Mouse (Mus musculus) midbrain, embryonic 16.5 days (tissue): Measurements from ENCODE around the gene Zfp366. TPM values are rescaled to one million over a fixed set of nuclear protein-coding genes. Genes with fewer than 3 reads are reported as not detected.
A peak's percentile ranks its signal among the peaks of the same experiment; 100 is the strongest.
"Not testable (repeated sequence)": the region's sequence is repeated elsewhere in the genome, so short reads cannot be mapped to it uniquely, and the experiment has no call there.

Experiments used
- ATAC-seq: fragments of 200-750 bp; cut with Nextera tagmentation; 2 replicates; pipeline ENCODE4 v1.8.0; 2017; ENCODE audit warnings: moderate TSS enrichment
- H3K27ac ChIP-seq: fragments of 300-500 bp; sonication (generic); 2 replicates; pipeline ENCODE4 v1.5.1; 2014; ENCODE audit warnings: mild to moderate bottlenecking, low read length, mixed read lengths
- H3K27me3 ChIP-seq: fragments of 300-500 bp; sonication (generic); 2 replicates; pipeline ENCODE4 v1.6.1; 2014; ENCODE audit warnings: low read depth, low read length, mixed read lengths; ENCODE audit not compliant: control insufficient read depth, insufficient read depth
- H3K36me3 ChIP-seq: fragments of 300-500 bp; sonication (generic); 2 replicates; pipeline ENCODE4 v1.6.1; 2014; ENCODE audit warnings: mild to moderate bottlenecking, low read length, moderate library complexity, mixed read lengths; ENCODE audit not compliant: control insufficient read depth, insufficient read depth
- H3K4me1 ChIP-seq: fragments of 300-500 bp; sonication (generic); 2 replicates; pipeline ENCODE4 v1.6.1; 2014; ENCODE audit warnings: mild to moderate bottlenecking, low read length, mixed read lengths; ENCODE audit not compliant: control insufficient read depth, insufficient read depth
- H3K4me2 ChIP-seq: fragments of 300-500 bp; sonication (generic); 2 replicates; pipeline ENCODE4 v1.6.1; 2014; ENCODE audit warnings: mild to moderate bottlenecking, low read length, mixed read lengths
- H3K4me3 ChIP-seq: fragments of 300-500 bp; sonication (generic); 2 replicates; pipeline ENCODE4 v1.5.1; 2014; ENCODE audit warnings: low read depth, mild to moderate bottlenecking, low read length, moderate library complexity, mixed read lengths
- H3K9ac ChIP-seq: fragments of 300-500 bp; sonication (generic); 2 replicates; pipeline ENCODE4 v1.6.1; 2014; ENCODE audit warnings: low read depth, low read length, mixed read lengths
- H3K9me3 ChIP-seq: fragments of 300-500 bp; sonication (generic); replicated peaks from 2 replicates; pipeline ENCODE4 v1.6.1; 2014; ENCODE audit warnings: mild to moderate bottlenecking, low read length, mixed read lengths; ENCODE audit not compliant: control insufficient read depth, poor library complexity, severe bottlenecking
- WGBS: fragments of 180-500 bp; shearing (Covaris S2); extraction: QIAGEN DNeasy Blood & Tissue Kit; methylation state at CpG from one replicate; pipeline ENCODE4 v1.1.7; 2014; 5-methylcytosine and 5-hydroxymethylcytosine counted together
- polyA plus RNA-seq: library from polyadenylated mRNA; unstranded; fragments of >200 nt; fragmentation: Nextera tagmentation; extraction: Ambion mirVana; gene quantifications from 2 replicates; pipeline ENCODE4 v1.2.1, GENCODE M21; 2015

Zfp366 gene
- polyA plus RNA-seq, 1 experiment from 2014 or later: 0.85 TPM

GRCm38 (mm10) chr13:99157709-99158108 is 26.9 kb upstream of the Zfp366 start:
- Histone ChIP-seq H3K27ac (no peak overlapping the region), H3K4me2 (no peak overlapping the region), H3K4me3 (no peak overlapping the region), H3K9me3 (0 out of 2 replicates have a peak, but pooled peaks cover 2% of the 10 kb centered on the region), H3K9ac (no peak overlapping the region), H3K4me1 (no peaks in the 10 kb centered on the region), H3K27me3 (no peaks in the 10 kb centered on the region), H3K36me3 (no peaks in the 10 kb centered on the region)
- 96% methylated on average over 2 of the region's 2 CpGs for WGBS
- no peak for ATAC-seq

GRCm38 (mm10) chr13:99158773-99159172 is 25.9 kb upstream of the Zfp366 start:
- WGBS: 87% methylated on average over 3 of the region's 3 CpGs
- Histone ChIP-seq H3K4me3 (no peak overlapping the region), H3K27me3 (no peaks in the 10 kb centered on the region), H3K9me3 (0 out of 2 replicates have a peak, but pooled peaks cover 2% of the 10 kb centered on the region), H3K4me1 (peaks cover 5% of the 10 kb centered on the region), H3K27ac (no peak overlapping the region), H3K9ac (no peak overlapping the region), H3K36me3 (no peaks in the 10 kb centered on the region), H3K4me2 (no peak overlapping the region)
- no peak for ATAC-seq

GRCm38 (mm10) chr13:99163071-99163470 is 21.6 kb upstream of the Zfp366 start:
- no peak for ATAC-seq
- WGBS: 56% methylated on average over 4 of the region's 4 CpGs
- H3K4me3 ChIP-seq: no peak overlapping the region
- H3K27me3 ChIP-seq: no peaks in the 10 kb centered on the region
- H3K4me1 ChIP-seq: peaks cover 5% of the 10 kb centered on the region
- H3K4me2 ChIP-seq: no peak overlapping the region
- 0 out of 2 replicates have a peak overlapping the region, but pooled peaks have one; percentile 28 for H3K27ac ChIP-seq
- H3K9ac ChIP-seq: no peak overlapping the region
- no peaks in the 10 kb centered on the region for H3K36me3 ChIP-seq
- H3K9me3 ChIP-seq: no peaks in the 10 kb centered on the region

- Histone ChIP-seq H3K36me3 (no peaks in the 10 kb centered on the region), H3K9ac (no peak overlapping the region), H3K27me3 (no peaks in the 10 kb centered on the region), H3K4me3 (no peak overlapping the region), H3K4me1 (peaks cover 5% of the 10 kb centered on the region), H3K27ac (peak overlapping the region; percentile 28; the same call in 1 of the 2 replicates), H3K4me2 (no peak overlapping the region), H3K9me3 (no peaks in the 10 kb centered on the region)
- ATAC-seq: no peak
- 32% methylated on average over 10 of the region's 10 CpGs for WGBS
These were observed 20.9 kb upstream of the Zfp366 start for GRCm38 (mm10) chr13:99163521-99164359.

- no peak overlapping the region for H3K4me2 ChIP-seq
- H3K9ac ChIP-seq: no peak overlapping the region
- H3K27ac ChIP-seq: no peak overlapping the region
- H3K36me3 ChIP-seq: no peaks in the 10 kb centered on the region
- no peak for ATAC-seq
- H3K27me3 ChIP-seq: no peaks in the 10 kb centered on the region
- no peak overlapping the region for H3K4me3 ChIP-seq
- 61% methylated on average over 2 of the region's 2 CpGs for WGBS
- no peaks in the 10 kb centered on the region for H3K9me3 ChIP-seq
- peaks cover 5% of the 10 kb centered on the region for H3K4me1 ChIP-seq
These were observed 20.3 kb upstream of the Zfp366 start for GRCm38 (mm10) chr13:99164360-99164759.

- Histone ChIP-seq H3K27ac (no peak overlapping the region), H3K9ac (no peak overlapping the region), H3K9me3 (no peaks in the 10 kb centered on the region), H3K4me1 (0 out of 2 replicates have a peak, but pooled peaks cover 3% of the 10 kb centered on the region), H3K4me2 (no peak overlapping the region), H3K27me3 (no peaks in the 10 kb centered on the region), H3K36me3 (no peaks in the 10 kb centered on the region), H3K4me3 (no peak overlapping the region)
- no peak for ATAC-seq
- 86% methylated on average over 6 of the region's 6 CpGs for WGBS
These were observed 15.2 kb upstream of the Zfp366 start for GRCm38 (mm10) chr13:99169401-99169800.

GRCm38 (mm10) chr13:99170337-99170736 is 14.3 kb upstream of the Zfp366 start:
- H3K36me3 ChIP-seq: no peaks in the 10 kb centered on the region
- H3K4me3 ChIP-seq: no peak overlapping the region
- no peak overlapping the region for H3K4me2 ChIP-seq
- no peaks in the 10 kb centered on the region for H3K9me3 ChIP-seq
- WGBS: 36% methylated on average over 2 of the region's 2 CpGs
- no peak overlapping the region for H3K27ac ChIP-seq
- no peak for ATAC-seq
- H3K9ac ChIP-seq: no peak overlapping the region
- no peaks in the 10 kb centered on the region for H3K27me3 ChIP-seq
- 0 out of 2 replicates have a peak, but pooled peaks cover 3% of the 10 kb centered on the region for H3K4me1 ChIP-seq

- Histone ChIP-seq H3K36me3 (no peaks in the 10 kb centered on the region), H3K9me3 (no peaks in the 10 kb centered on the region), H3K27ac (no peak overlapping the region), H3K4me1 (0 out of 2 replicates have a peak, but pooled peaks cover 3% of the 10 kb centered on the region), H3K4me2 (no peak overlapping the region), H3K4me3 (no peak overlapping the region), H3K27me3 (no peaks in the 10 kb centered on the region), H3K9ac (no peak overlapping the region)
- WGBS: 23% methylated on average over 4 of the region's 4 CpGs
- no peak for ATAC-seq
These were observed 10.8 kb upstream of the Zfp366 start for GRCm38 (mm10) chr13:99173849-99174248.

- not testable (repeated sequence) for H3K9me3 ChIP-seq, H3K4me2 ChIP-seq, H3K4me1 ChIP-seq, H3K9ac ChIP-seq, ATAC-seq, H3K27ac ChIP-seq, H3K4me3 ChIP-seq, H3K27me3 ChIP-seq, H3K36me3 ChIP-seq
- 88% methylated on average over 3 of the region's 3 CpGs for WGBS
These were observed 1.8 kb upstream of the Zfp366 start for GRCm38 (mm10) chr13:99182828-99183227.
